Mouse (Mus musculus) kidney, embryonic 16.5 days (tissue): Measurements from ENCODE around the gene Hsd17b3. TPM values are rescaled to one million over a fixed set of nuclear protein-coding genes. Genes with fewer than 3 reads are reported as not detected.

Experiments used
- polyA plus RNA-seq: library from polyadenylated mRNA; unstranded; fragments of >200 nt; fragmentation: Nextera tagmentation; extraction: Ambion mirVana; gene quantifications from 2 replicates; pipeline ENCODE4 v1.2.1, GENCODE M21; 2015

Hsd17b3 gene
- polyA plus RNA-seq, 1 experiment from 2014 or later: not detected

Other genes with a start within 250 kb of the Hsd17b3 start
- gene Slc35d2, start 40.1 kb upstream of the Hsd17b3 start, polyA plus RNA-seq: 5.6 and 5.8 TPM in 2 replicates
- 16.2 and 17.4 TPM in 2 replicates for gene Zfp367, start 64.0 kb upstream of the Hsd17b3 start, polyA plus RNA-seq
- gene Habp4, start 72.6 kb upstream of the Hsd17b3 start, polyA plus RNA-seq: 28.4 and 29.1 TPM in 2 replicates
- gene Cdc14b, start 186.1 kb upstream of the Hsd17b3 start, polyA plus RNA-seq: 16.1 and 16.9 TPM in 2 replicates
- 43.3 and 55.4 TPM in 2 replicates for gene Aaed1, start 223.5 kb upstream of the Hsd17b3 start, polyA plus RNA-seq